Mouse (Mus musculus) regulatory T cell (primary cell): ENCODE data around the gene Steap3.

Experiments
- in situ Hi-C: fragments of 300-600 bp; cut with MboI, MseI; formaldehyde crosslinking; loops from one replicate; pipeline ENCODE4 v1.15.1; 2025; ENCODE audit warnings: high pct_unique_total_duplicates

Gene Steap3

GRCm38 (mm10) chr1:120158474-120159127, 113.9 kb downstream of the Steap3 start:
- in situ Hi-C loops, result no loop called here

- in situ Hi-C loops, result no loop called here
Observed at GRCm38 (mm10) chr1:120155325-120155724, 117.2 kb downstream of the Steap3 start.

GRCm38 (mm10) chr1:120154232-120154631, 118.3 kb downstream of the Steap3 start:
- in situ Hi-C loops, result loop anchor here (5.0 kb wide), 1 partner anchor 62 kb away; no protein-coding TSS in a partner anchor

- in situ Hi-C loops, result no loop called here
Observed at GRCm38 (mm10) chr1:120146994-120147393, 125.5 kb downstream of the Steap3 start.

GRCm38 (mm10) chr1:120145527-120146216, 126.8 kb downstream of the Steap3 start:
- in situ Hi-C loops, result no loop called here

- in situ Hi-C loops, result no loop called here
Observed at GRCm38 (mm10) chr1:120142551-120142950, 130.0 kb downstream of the Steap3 start.
